Mouse (Mus musculus) activated CD4-positive, CD25-positive, alpha-beta regulatory T cell, adult 4 months (primary cell): ENCODE measurements around the gene Rrp7a. TPM values are rescaled to one million over a fixed set of nuclear protein-coding genes. Genes with fewer than 3 reads are reported as not detected.
A peak's percentile ranks its signal among the peaks of the same experiment; 100 is the strongest.

Experiments
- ATAC-seq: one replicate; pipeline ENCODE4 v1.8.0; 2017
- polyA plus RNA-seq, 2 experiments: library from polyadenylated mRNA; unstranded; fragments of 100-300 nt; shearing (Covaris generic); gene quantifications; one replicate each; pipeline ENCODE4 v1.2.1; 2017

The Rrp7a gene
- polyA plus RNA-seq, 2 experiments from 2014 or later: 67.8 to 87.0 TPM

- no peak for ATAC-seq
Measured at GRCm38 (mm10) chr15:83111290-83111689, 11.3 kb downstream of the Rrp7a start.

GRCm38 (mm10) chr15:83107814-83108213 lies 14.8 kb downstream of the Rrp7a start:
- no peak for ATAC-seq

DNA sequence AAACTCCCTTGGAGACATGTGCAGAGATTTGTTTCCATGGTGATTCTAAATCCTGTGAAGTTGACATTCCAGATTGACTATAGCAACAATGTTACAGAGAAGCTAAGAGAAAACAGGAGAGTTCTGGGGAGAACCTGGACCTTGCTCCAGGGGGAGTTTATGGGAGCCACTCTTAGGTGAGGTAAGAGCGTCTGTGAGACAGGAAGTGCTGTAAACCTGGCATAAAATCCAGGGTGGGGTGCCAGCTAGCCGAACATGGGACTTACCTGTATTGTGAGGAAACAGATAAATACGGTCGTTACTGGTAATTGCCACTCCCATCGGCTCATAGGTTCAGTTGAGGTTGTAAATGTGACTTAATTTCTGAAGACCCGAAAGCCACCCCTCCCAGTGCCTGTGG lies 16.2 kb downstream of the Rrp7a start:
- no peak for ATAC-seq

- no peak for ATAC-seq
Measured at GRCm38 (mm10) chr15:83103111-83103510, 19.5 kb downstream of the Rrp7a start.

GRCm38 (mm10) chr15:83100332-83100662 lies 22.3 kb downstream of the Rrp7a start:
- no peak for ATAC-seq

GRCm38 (mm10) chr15:83099533-83100331 lies 22.9 kb downstream of the Rrp7a start:
- peak; percentile 98 for ATAC-seq

GRCm38 (mm10) chr15:83095950-83096349 lies 26.7 kb downstream of the Rrp7a start:
- ATAC-seq: no peak

- no peak for ATAC-seq
Measured at GRCm38 (mm10) chr15:83093687-83094086, 28.9 kb downstream of the Rrp7a start.

DNA sequence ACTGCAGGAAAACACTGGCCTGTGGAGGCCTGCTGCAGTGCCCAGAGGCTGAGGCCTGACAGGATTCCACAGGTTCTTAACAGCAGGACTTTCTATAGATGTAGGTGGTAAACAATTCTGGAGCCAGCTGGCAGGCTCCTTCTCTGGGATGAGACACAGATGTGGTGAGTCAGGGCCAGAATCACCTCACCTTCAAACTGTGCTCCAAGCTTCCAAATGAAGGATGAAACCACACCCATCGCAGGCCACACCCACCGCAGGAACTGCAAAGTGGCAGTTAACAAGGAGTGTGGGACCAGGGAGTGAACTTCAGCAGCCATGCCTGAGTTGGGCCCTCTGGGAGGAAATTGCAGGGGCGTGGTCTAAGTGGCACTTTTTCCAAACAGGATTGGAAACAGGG lies 31.7 kb downstream of the Rrp7a start:
- ATAC-seq: no peak

- no peak for ATAC-seq
Measured at GRCm38 (mm10) chr15:83089429-83089605, 33.3 kb downstream of the Rrp7a start, which contains the start of gene Serhl. TSS of gene Serhl (plus strand) at chr15:83089506.

- no peak for ATAC-seq
Measured at GRCm38 (mm10) chr15:83088495-83089428, 33.8 kb downstream of the Rrp7a start.

DNA sequence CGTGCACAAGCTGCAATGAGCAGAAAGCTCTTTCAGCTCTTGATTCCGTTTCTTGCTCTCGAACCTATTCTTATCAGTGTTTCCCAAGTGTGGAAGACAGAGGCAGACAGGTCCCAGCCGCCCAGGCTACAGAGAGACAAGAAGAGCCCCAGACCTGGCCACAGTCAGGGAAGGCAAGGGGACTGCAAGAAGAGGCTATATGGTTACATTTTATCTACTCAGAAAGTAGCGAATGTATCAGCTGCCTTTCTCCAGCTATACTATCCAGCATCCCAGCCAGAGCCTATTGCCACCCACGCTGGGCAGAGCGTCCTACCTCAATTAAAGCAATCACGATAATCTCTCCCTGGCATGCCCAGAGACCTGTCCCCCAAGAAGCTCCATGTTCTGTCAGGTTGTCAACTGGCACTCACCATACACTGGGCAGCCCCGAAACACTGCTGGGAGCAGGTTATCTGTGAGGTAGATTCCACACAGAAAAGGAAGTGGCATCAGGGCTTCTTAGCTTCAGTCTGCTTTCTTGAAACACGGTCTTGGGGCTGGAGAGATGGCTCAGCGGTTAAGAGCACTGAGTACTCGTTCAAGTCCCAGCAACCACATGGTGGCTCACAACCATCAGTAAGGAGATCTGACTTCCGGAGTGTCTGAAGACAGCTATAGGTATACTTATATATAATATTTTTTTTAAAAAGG lies 35.8 kb downstream of the Rrp7a start:
- ATAC-seq: no peak

GRCm38 (mm10) chr15:83085901-83086300 lies 36.7 kb downstream of the Rrp7a start:
- ATAC-seq: peak; percentile 32

- ATAC-seq: no peak
Measured at GRCm38 (mm10) chr15:83084022-83084640, 38.5 kb downstream of the Rrp7a start.

- no peak for ATAC-seq
Measured at GRCm38 (mm10) chr15:83083530-83083929, 39.1 kb downstream of the Rrp7a start.

DNA sequence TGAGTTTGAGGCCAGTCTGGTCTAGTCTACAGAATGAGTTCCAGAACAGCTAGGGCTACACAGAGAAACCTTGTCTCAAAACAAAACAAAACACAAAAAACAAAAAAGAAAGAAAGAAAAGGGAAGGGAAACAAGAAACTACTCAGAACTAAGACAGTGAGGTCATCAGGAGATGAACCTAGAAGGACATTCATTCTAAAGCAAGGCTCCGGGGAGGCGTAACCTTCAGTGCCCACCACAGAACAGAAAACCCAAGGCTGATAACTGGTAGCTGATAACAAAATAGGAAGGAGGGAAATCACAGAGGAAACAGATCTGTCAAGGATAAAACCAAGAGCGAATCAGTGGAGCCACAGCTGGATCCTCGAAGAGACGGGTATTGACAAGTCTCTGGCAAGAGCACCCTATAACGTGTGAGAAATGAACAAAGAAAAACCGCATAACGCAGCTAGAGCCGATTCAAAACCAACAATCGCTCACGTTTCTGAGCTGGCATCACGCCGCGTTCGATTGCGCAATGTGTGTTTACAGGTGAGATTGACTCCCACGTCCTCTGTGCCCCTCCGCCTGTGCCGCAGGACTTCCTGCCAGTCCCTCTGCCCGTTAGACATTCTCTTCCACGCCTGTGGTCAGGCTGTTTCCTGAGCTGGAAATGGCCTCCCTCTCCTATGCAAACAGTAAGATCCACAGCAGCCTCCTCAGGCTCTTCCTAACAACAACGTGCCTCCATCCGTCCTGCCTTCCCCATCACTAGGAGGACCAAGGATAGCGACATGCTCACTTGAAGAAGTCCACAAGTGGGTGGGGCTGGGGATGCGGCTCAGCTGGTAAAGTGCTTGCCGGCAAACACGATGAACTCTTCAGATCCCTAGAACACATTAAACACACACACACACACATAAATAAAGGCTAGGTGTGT lies 46.7 kb downstream of the Rrp7a start:
- ATAC-seq: peak; percentile 68

DNA sequence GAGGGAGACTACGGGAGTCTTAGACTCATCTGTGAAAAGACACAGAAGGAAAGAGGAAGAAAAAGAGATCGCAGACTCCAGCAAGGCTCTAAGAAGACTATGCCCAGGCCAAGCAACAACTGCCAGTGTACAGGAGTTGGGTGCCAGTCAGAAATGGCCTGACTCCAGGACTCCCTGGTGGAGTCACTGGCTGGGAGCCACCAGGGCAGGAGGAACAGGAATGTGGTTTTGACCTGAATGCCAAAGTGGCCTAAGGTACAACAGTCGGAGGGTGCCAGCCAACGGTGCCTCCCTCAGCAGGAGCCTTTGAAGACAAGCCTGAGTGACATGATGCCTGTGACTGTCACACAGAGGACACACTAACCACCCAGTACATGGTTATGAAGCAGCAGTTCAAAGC lies 48.4 kb downstream of the Rrp7a start:
- ATAC-seq: no peak

- ATAC-seq: no peak
Measured at GRCm38 (mm10) chr15:83071752-83072151, 50.8 kb downstream of the Rrp7a start.

- no peak for ATAC-seq
Measured at GRCm38 (mm10) chr15:83070942-83071341, 51.7 kb downstream of the Rrp7a start.

DNA sequence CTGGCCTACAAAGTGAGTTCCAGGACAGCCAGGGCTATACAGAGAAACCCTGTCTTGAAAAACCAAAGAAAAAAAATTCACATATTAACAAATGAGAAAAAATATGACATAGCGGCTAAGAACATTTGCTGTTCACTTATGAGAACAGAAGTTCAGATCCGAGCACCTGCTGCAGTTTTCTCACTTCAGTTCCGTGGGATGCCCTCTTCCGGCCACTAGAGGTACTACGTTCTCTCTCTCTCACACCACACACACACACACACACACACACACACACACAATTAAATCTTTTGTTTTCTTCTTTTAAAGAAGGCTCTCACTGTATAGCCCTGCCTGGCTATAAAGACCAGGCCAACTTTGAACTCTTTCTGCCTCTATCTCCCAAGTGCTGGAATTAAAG lies 54.3 kb downstream of the Rrp7a start:
- no peak for ATAC-seq

DNA sequence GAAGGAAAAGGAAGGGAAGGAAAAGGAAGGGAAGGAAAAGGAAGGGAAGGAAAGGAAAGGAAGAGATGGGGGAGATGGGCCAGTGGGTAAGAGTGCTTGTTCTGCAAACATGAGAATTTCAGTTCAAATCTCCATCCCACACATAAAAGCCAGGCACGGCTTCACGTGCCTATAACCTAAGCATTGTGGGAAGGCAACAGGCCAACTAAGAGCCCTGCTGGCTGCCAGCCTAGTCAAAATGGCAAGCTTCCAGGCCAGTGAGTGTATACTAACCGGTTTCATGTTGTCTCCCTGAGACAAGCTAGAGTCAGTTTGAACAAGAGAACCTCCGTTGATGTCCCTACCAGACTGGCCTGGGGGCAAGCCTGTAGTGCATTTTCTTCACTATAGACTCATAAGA lies 57.1 kb downstream of the Rrp7a start:
- ATAC-seq: no peak
